Mouse (Mus musculus) liver, embryonic 14.5 days (tissue): ENCODE measurements at regions not wholly inside any gene's neighbourhood (a gene's known extent, or its start where the extent isn't known, plus 50 kb on each side); places are given as distances from the start of the nearest gene placed in this dataset.

ENCODE experiments used
- ATAC-seq: fragments of 200-750 bp; cut with Nextera tagmentation; 2 replicates; pipeline ENCODE4 v1.8.0; 2017; ENCODE audit warnings: moderate number of reproducible peaks, mild to moderate bottlenecking, moderate library complexity; ENCODE audit not compliant: insufficient read depth
- DNase-seq, 3 experiments: peaks; one replicate each; pipeline ENCODE4 v3.0.0-alpha.2; 2012 to 2013; ENCODE audit warnings: low read depth in 3 of 3, low spot score in 3 of 3
- H3K27ac ChIP-seq: fragments of 300-500 bp; sonication (generic); 2 replicates; pipeline ENCODE4 v1.5.1; 2014; ENCODE audit warnings: moderate library complexity, mild to moderate bottlenecking, control low read depth, inconsistent platforms
- H3K27me3 ChIP-seq: fragments of 300-500 bp; sonication (generic); 2 replicates; pipeline ENCODE4 v1.6.1; 2014; ENCODE audit warnings: mild to moderate bottlenecking, low read length, moderate library complexity; ENCODE audit not compliant: control insufficient read depth, insufficient read depth
- H3K36me3 ChIP-seq: fragments of 300-500 bp; sonication (generic); replicated peaks from 2 replicates; pipeline ENCODE4 v1.6.1; 2014; ENCODE audit warnings: low read depth; ENCODE audit not compliant: control insufficient read depth, insufficient read depth
- H3K4me1 ChIP-seq, 2 experiments: fragments of 200-500 bp in 1 of 2; fragments of 300-500 bp in 1 of 2; sonication (generic) in 1 of 2; replicated peaks; 2 replicates each; pipeline ENCODE4 v1.6.1; 2012 to 2014; ENCODE audit warnings: antibody characterized with exemption in 1 of 2, inconsistent platforms in 1 of 2, low read length in 1 of 2; ENCODE audit not compliant: control insufficient read depth in 2 of 2, insufficient read depth in 2 of 2
- H3K4me2 ChIP-seq: fragments of 300-500 bp; sonication (generic); 2 replicates; pipeline ENCODE4 v1.6.1; 2014; ENCODE audit warnings: low read depth, mild to moderate bottlenecking, control low read depth, moderate library complexity
- H3K4me3 ChIP-seq, 2 experiments: fragments of 200-500 bp in 1 of 2; fragments of 300-500 bp in 1 of 2; sonication (generic) in 1 of 2; 2 replicates each; pipeline ENCODE4 v1.5.1; 2012 to 2014; ENCODE audit warnings: low read depth in 2 of 2, low read length in 2 of 2, mild to moderate bottlenecking in 2 of 2, control low read depth in 1 of 2, inconsistent platforms in 1 of 2, moderate library complexity in 1 of 2; ENCODE audit not compliant: insufficient read depth in 1 of 2
- H3K9ac ChIP-seq: fragments of 300-500 bp; sonication (generic); replicated peaks from 2 replicates; pipeline ENCODE4 v1.6.1; 2014; ENCODE audit warnings: mild to moderate bottlenecking, control low read depth, moderate library complexity
- H3K9me3 ChIP-seq: fragments of 300-500 bp; sonication (generic); 2 replicates; pipeline ENCODE4 v1.6.1; 2016; ENCODE audit warnings: low read length, mixed read lengths; ENCODE audit not compliant: control insufficient read depth
- CTCF ChIP-seq: IDR thresholded peaks from 2 replicates; pipeline ENCODE4 v1.5.1; 2016; ENCODE audit warnings: antibody characterized with exemption, low read depth, control low read depth
- EP300 ChIP-seq: IDR thresholded peaks from 2 replicates; pipeline ENCODE4 v1.6.1; 2016; ENCODE audit warnings: antibody characterized with exemption, low read depth
- WGBS: fragments of 180-500 bp; shearing (Covaris S2); extraction: QIAGEN DNeasy Blood & Tissue Kit; methylation state at CpG from one replicate; pipeline ENCODE4 v1.1.7; 2014; ENCODE audit not compliant: insufficient replicate concordance; 5-methylcytosine and 5-hydroxymethylcytosine counted together

DNA sequence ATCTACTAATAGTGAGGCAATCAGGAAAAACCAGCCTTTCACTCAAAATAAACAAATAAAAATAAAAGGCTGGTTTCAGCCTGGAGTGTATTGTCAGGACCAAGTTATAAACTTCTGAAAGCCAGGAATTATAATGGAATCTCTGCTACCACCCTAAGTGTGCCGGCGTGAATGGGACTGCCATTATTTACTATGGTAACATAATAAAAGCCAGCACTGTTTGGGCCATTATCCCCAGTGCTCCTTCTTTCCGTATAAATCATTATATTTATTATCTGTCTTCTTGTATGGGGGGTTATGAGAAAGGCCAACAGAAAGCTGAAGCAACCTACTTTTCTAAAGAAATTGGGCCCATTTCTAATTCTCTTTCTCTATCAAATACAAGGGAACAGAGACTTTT is 347.1 kb downstream of the 9330182O14Rik start:
- Histone ChIP-seq H3K36me3 (no peaks in the 10 kb centered on the region), H3K27me3 (no peaks in the 10 kb centered on the region), H3K9ac (no peak overlapping the region), H3K4me3 (no peak overlapping the region), H3K4me2 (no peak overlapping the region), H3K27ac (no peak overlapping the region), H3K9me3 (no peaks in the 10 kb centered on the region), H3K4me1 (no peaks in the 10 kb centered on the region)
- DNase-seq (no peak), ATAC-seq (no peak)
- 64% methylated on average over 3 of the region's 3 CpGs for WGBS
- no peak for TF ChIP-seq EP300

GRCm38 (mm10) chr15:40485997-40486396 is 351.8 kb downstream of the 9330182O14Rik start:
- no peak overlapping the region for H3K4me2 ChIP-seq
- 75% methylated on average over 1 of the region's 1 CpGs for whole genome bisulfite sequencing
- H3K9ac ChIP-seq = no peak overlapping the region
- no peaks in the 10 kb centered on the region for H3K36me3 ChIP-seq
- H3K27ac ChIP-seq = no peak overlapping the region
- TF ChIP-seq EP300 (no peak), CTCF (no peak)
- no peaks in the 10 kb centered on the region for H3K9me3 ChIP-seq
- no peaks in the 10 kb centered on the region for H3K4me1 ChIP-seq
- no peak for ATAC-seq
- H3K4me3 ChIP-seq = no peak overlapping the region
- no peaks in the 10 kb centered on the region for H3K27me3 ChIP-seq
- DNase-seq = no peak

- H3K27me3 ChIP-seq = no peaks in the 10 kb centered on the region
- TF ChIP-seq CTCF = no peak
- no peak for TF ChIP-seq EP300
- H3K36me3 ChIP-seq = no peaks in the 10 kb centered on the region
- no peak overlapping the region for H3K9ac ChIP-seq
- no peak overlapping the region for H3K27ac ChIP-seq
- 61% methylated on average over 11 of the region's 11 CpGs for WGBS
- ATAC-seq = no peak
- no peak overlapping the region for H3K4me3 ChIP-seq
- H3K4me1 ChIP-seq = no peaks in the 10 kb centered on the region
- DNase-seq = no peak
- no peak overlapping the region for H3K4me2 ChIP-seq
- no peaks in the 10 kb centered on the region for H3K9me3 ChIP-seq
Measured at GRCm38 (mm10) chr15:40501180-40502125, 367.3 kb downstream of the 9330182O14Rik start.

DNA sequence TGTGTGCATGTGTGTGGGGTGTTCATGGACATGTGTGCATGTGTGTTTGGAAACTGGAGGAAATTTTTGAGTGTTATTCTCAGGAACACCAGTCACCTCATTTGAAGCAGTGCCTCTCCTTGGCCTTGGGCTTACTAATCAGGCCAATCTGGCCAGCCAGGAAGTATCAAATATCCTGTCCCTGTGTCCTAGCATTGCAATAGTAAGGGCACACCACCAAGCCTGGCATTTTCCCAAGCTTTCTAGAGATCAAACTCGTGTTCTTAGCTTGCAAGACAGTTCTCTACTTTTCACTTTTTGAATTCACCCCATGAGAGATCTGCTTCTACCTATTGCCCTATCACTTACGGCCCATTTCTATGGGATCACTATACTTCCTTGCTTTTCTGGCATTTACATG is 376.7 kb downstream of the 9330182O14Rik start:
- H3K9me3 ChIP-seq = no peaks in the 10 kb centered on the region
- H3K4me1 ChIP-seq = no peaks in the 10 kb centered on the region
- 45% methylated on average over 2 of the region's 2 CpGs for WGBS
- DNase-seq (no peak), ATAC-seq (no peak)
- H3K4me3 ChIP-seq = no peak overlapping the region
- no peak overlapping the region for H3K9ac ChIP-seq
- H3K27me3 ChIP-seq = no peaks in the 10 kb centered on the region
- no peak overlapping the region for H3K27ac ChIP-seq
- H3K4me2 ChIP-seq = no peak overlapping the region
- no peaks in the 10 kb centered on the region for H3K36me3 ChIP-seq
- no peak for TF ChIP-seq EP300

DNA sequence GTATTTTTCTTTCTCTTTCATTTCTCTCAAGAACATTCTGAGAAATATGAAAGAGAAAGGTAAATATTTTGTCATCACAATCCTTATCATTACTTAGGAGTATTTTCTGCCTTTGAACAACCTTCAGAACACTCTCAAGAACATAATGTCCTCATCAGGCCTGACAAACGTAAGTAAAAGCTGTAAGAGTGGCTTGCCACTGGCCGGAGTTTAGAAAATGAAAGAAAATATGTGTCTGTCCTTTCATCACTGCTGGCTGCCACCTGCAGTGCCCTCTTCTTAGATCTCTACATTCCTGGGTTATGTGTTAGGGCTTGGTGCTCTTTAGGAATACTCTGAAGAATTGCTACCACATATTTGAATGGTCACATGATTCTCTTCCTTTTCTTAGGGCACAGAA is 390.2 kb downstream of the 9330182O14Rik start:
- TF ChIP-seq EP300 (no peak), CTCF (no peak)
- Histone ChIP-seq H3K9ac (no peak overlapping the region), H3K4me3 (no peak overlapping the region), H3K27me3 (no peaks in the 10 kb centered on the region), H3K9me3 (no peaks in the 10 kb centered on the region), H3K4me1 (no peaks in the 10 kb centered on the region), H3K27ac (no peak overlapping the region), H3K4me2 (no peak overlapping the region), H3K36me3 (no peaks in the 10 kb centered on the region)
- DNase-seq (no peak), ATAC-seq (no peak)
- WGBS = 53% methylated on average over 2 of the region's 2 CpGs
